Mouse (Mus musculus) cerebellum, adult (tissue): ENCODE measurements around the gene Gm13199.

ENCODE experiments used
- ATAC-seq: cut with Nextera tagmentation; 2 replicates; pipeline ENCODE4 v1.9.2; 2017; ENCODE audit warnings: mild to moderate bottlenecking, moderate library complexity, mixed read lengths; ENCODE audit not compliant: insufficient number of reproducible peaks, low FRiP score, low TSS enrichment

Gm13199 gene

DNA sequence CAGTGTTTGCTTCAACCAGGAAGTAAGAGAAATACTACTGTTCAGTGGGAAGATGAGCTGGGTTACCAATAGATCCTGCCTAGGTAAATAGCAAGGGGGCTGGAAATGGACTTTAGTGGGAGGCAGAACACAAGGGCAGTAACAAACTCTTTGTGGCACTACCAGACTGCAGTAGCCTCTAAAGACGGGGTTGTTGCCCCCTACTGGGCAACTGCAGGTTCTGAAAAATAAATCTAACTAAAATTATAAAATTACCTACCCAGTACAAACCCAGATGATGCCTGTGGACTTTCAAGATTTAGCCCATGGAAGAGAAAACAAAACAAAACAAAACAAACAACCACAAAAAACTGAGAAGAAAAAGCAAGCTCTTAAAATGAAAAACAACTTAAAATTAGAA lies 38.5 kb downstream of the Gm13199 start:
- ATAC-seq = no peak

DNA sequence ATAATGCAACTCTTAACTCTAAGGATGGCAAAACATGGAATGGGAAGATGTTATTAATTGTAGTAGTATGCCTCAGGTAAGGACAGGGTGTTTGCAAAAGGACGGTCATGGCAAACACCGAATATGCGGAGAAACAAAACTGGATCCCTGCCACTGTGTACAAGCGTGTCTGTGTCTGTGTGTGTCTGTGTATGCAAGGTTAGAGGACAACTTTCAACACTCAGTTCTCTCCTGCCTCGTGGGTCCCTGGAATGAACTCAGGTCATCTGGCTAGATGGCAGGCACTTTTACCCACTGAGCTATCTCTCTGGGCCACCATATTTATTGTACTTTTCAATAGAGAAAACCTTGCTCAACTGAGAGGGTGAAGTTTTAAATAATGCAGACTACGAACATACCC lies 40.3 kb downstream of the Gm13199 start:
- no peak for ATAC-seq

DNA sequence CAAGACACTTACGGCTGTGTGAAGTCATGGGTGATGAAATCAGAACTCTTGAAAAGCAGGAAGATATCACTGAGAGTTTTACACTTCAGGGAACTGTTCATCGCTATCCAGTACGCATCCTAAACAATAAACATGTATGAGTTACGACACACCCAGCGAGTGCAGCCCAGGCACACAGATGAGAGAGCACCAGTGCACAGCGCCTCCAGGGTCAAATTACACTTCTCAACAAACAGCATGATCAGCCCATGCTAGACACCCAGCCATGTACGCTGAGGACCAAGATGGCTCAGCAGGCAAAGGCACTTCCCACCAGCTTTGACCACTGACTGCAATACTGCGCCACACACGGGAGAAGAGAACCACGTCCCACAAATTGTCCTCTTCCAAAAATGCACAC lies 41.5 kb downstream of the Gm13199 start:
- no peak for ATAC-seq
